Mouse (Mus musculus) central nervous system, embryonic 18 days (tissue): ENCODE measurements around the gene C030005K15Rik. TPM values are rescaled to one million over a fixed set of nuclear protein-coding genes. Genes with fewer than 3 reads are reported as not detected.

ENCODE experiments used
- polyA plus RNA-seq: library from polyadenylated mRNA; depleted of rRNA; stranded (reverse); fragments of >200 nt; gene quantifications from 2 replicates; pipeline ENCODE4 v1.2.3, GENCODE M21; 2012; rRNA removed

The C030005K15Rik gene
- polyA plus RNA-seq: not detected in 2 replicates

GRCm38 (mm10) chr10:97726655-97727054 is at the start of gene C030005K15Rik:
C030005K15Rik (minus strand) TSS chr10:97726755.

GRCm38 (mm10) chr10:97692913-97693312 is 33.6 kb downstream of the C030005K15Rik start, which contains the start of gene Ccer1:
Ccer1 (plus strand) TSS chr10:97693059.

Other genes with a start within 250 kb of the C030005K15Rik start
- 54.6 and 68.5 TPM in 2 replicates for gene Dcn, start 247.1 kb downstream of the C030005K15Rik start, polyA plus RNA-seq
- 11.4 and 22.7 TPM in 2 replicates for gene Lum, start 161.6 kb downstream of the C030005K15Rik start, polyA plus RNA-seq
- 0.08 and 0.40 TPM in 2 replicates for gene Kera, start 119.9 kb downstream of the C030005K15Rik start, polyA plus RNA-seq
- gene Epyc, start 82.7 kb downstream of the C030005K15Rik start, polyA plus RNA-seq: 0.34 and 0.35 TPM in 2 replicates
- gene Ccer1, start 33.7 kb downstream of the C030005K15Rik start, polyA plus RNA-seq: not detected in 2 replicates